Mouse (Mus musculus): ENCODE data around the gene Acer1.

DNA sequence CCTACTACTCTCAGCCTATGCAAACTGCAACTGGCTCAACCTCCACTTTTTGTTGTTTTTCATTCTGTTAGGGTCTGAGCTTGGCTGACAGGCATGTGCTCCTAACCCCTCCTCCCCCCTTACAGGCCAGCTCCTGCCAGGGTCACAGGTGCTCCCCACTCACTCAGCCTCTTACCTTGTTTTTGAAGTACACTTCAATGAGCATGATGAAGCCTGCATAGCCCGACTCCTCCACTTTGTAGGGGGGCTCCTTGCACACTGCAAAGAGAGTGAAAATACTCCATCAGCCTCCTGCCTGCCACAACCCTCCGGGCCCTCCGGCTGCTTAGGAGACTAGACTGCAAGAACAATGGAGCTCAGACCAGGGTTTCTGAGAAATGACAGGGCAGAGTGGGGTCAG lies 62.2 kb downstream of the Acer1 start:
- TF ChIP-seq CTCF (IDR thresholded peaks at IDR 0.05; ENCODE audit: control insufficient read depth, insufficient read depth, insufficient read length) (no peak), MYOG (IDR thresholded peaks at IDR 0.05; ENCODE audit: control insufficient read depth, extremely low read depth, insufficient read length) (no peak), USF1 (IDR thresholded peaks at IDR 0.05; ENCODE audit: low read depth) (no peak), MAX (IDR thresholded peaks at IDR 0.05) (no peak), FOSL1 (IDR thresholded peaks at IDR 0.05; ENCODE audit: insufficient read depth, low read length, poor library complexity, severe bottlenecking) (no peak), CEBPB (IDR thresholded peaks at IDR 0.05; ENCODE audit: low read depth) (no peak), MYOD1 (IDR thresholded peaks at IDR 0.05; ENCODE audit: control insufficient read depth, insufficient read length, low read depth) (no peak)

Data from C2C12 (cell line).